Mouse (Mus musculus) spleen, postnatal 10 days (tissue): ENCODE measurements around the gene 1190002N15Rik.

Experiments used
- DNase-seq, 2 experiments: peaks; one replicate each; pipeline ENCODE4 v3.0.0; 2021 to 2022; ENCODE audit warnings: low spot score in 2 of 2

The 1190002N15Rik gene

GRCm38 (mm10) chr9:94529987-94530386 lies 7.9 kb downstream of the 1190002N15Rik start:
- DNase-seq: no peak

- no peak for DNase-seq
Measured at GRCm38 (mm10) chr9:94529146-94529746, 8.6 kb downstream of the 1190002N15Rik start.

- no peak for DNase-seq
Measured at GRCm38 (mm10) chr9:94526473-94526872, 11.4 kb downstream of the 1190002N15Rik start.

- no peak for DNase-seq
Measured at GRCm38 (mm10) chr9:94512246-94512645, 25.6 kb downstream of the 1190002N15Rik start.

GRCm38 (mm10) chr9:94511139-94511538 lies 26.7 kb downstream of the 1190002N15Rik start:
- DNase-seq: no peak

- DNase-seq: no peak
Measured at GRCm38 (mm10) chr9:94506980-94507379, 30.9 kb downstream of the 1190002N15Rik start.

- DNase-seq: no peak
Measured at GRCm38 (mm10) chr9:94491467-94491866, 46.4 kb downstream of the 1190002N15Rik start.

GRCm38 (mm10) chr9:94487976-94488375 lies 49.9 kb downstream of the 1190002N15Rik start:
- DNase-seq: no peak

- DNase-seq: no peak
Measured at GRCm38 (mm10) chr9:94483291-94483879, 54.5 kb downstream of the 1190002N15Rik start.

GRCm38 (mm10) chr9:94482215-94482975 lies 55.5 kb downstream of the 1190002N15Rik start:
- no peak for DNase-seq

GRCm38 (mm10) chr9:94481057-94481456 lies 56.8 kb downstream of the 1190002N15Rik start:
- DNase-seq: no peak

GRCm38 (mm10) chr9:94479382-94479781 lies 58.5 kb downstream of the 1190002N15Rik start:
- no peak for DNase-seq

GRCm38 (mm10) chr9:94478954-94479353 lies 58.9 kb downstream of the 1190002N15Rik start:
- no peak for DNase-seq

GRCm38 (mm10) chr9:94475973-94476372 lies 61.9 kb downstream of the 1190002N15Rik start:
- no peak for DNase-seq

GRCm38 (mm10) chr9:94473898-94474297 lies 64.0 kb downstream of the 1190002N15Rik start:
- no peak for DNase-seq

- no peak for DNase-seq
Measured at GRCm38 (mm10) chr9:94472963-94473582, 64.8 kb downstream of the 1190002N15Rik start.

GRCm38 (mm10) chr9:94471485-94471884 lies 66.4 kb downstream of the 1190002N15Rik start:
- DNase-seq: no peak
